Mouse (Mus musculus): Measurements from ENCODE around the gene Soga3. TPM values are rescaled to one million over a fixed set of nuclear protein-coding genes. Genes with fewer than 3 reads are reported as not detected.
A peak's percentile ranks its signal among the peaks of the same experiment; 100 is the strongest.

The Soga3 gene
- total RNA-seq (2012; rRNA removed) = not detected in 2 replicates
- total RNA-seq (2014; rRNA removed) = not detected in 2 replicates
- polyA plus RNA-seq (2012; ENCODE audit: insufficient read length, low read depth) = not detected in 2 replicates

DNA sequence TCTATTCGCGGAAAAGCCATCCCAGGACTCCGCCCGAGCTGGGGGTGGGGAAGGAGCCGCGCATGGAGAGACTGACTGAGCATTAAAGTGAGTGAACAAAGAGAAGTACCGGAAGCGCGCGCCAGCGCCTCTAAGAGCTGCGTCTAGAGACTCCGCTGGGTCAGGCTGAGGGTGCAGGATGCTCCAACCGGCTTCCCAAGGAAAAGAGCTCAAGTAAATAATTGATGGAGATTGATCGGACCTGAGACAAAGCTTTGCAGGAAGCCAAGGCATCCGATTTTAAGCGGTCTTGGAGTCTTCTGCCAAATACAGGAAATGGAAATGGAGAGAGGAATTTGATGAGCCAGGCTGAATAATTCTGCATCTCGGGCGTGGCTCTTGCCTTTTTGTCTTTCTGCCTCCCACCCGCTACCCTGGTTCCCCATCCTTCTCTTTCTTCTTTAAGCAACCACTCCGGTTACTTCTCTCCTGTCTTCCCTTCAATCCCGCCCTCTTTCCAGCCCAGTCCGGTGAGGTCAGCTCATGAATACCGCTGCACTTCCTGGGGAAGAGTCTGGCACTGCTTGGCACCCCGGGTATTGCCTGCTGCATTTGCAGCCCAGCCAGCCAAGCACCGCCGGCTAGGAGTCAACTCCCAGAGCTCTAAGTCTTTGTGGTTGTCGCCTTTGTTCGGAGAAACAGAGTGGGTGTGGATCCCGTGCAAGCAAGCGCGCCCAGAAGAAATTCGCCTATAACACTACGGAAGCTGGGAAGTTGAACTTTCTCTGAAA is at the start of gene Soga3:
Gene Soga3 (plus strand): TSS at position 274 of the 770 bp plus-strand sequence.
- no peak within 1 kb of the TSS for H3K9ac ChIP-seq (ENCODE audit: insufficient read depth, low read depth)
- H3K27ac ChIP-seq (ENCODE audit: insufficient read depth, low read depth) = no peak within 1 kb of the TSS
- no peak for TF ChIP-seq SMC3 (IDR thresholded peaks at IDR 0.05; ENCODE audit: low read depth, low read length)
- TF ChIP-seq GABPA (IDR thresholded peaks at IDR 0.05; ENCODE audit: insufficient replicate concordance, low read depth, low read length) = no peak
- no peak for TF ChIP-seq USF1 (IDR thresholded peaks at IDR 0.05; ENCODE audit: low read depth, low read length)
- TF ChIP-seq JUND (conservative IDR thresholded peaks at IDR 0.05; ENCODE audit: low read depth, low read length) = no peak
- no peak for TF ChIP-seq TBP (conservative IDR thresholded peaks at IDR 0.05; ENCODE audit: low read depth, low read length)
- no peak for TF ChIP-seq ZKSCAN1 (IDR thresholded peaks at IDR 0.05; ENCODE audit: borderline replicate concordance, low read depth, low read length)
- no peak for TF ChIP-seq POLR2AphosphoS2 (IDR thresholded peaks at IDR 0.05; ENCODE audit: low read depth, low read length)
- TF ChIP-seq HCFC1 (IDR thresholded peaks at IDR 0.05; ENCODE audit: low read depth, low read length) = no peak
- TF ChIP-seq E2F4 (IDR thresholded peaks at IDR 0.05; ENCODE audit: insufficient replicate concordance, low read depth, low read length) = no peak
- TF ChIP-seq PAX5 (IDR thresholded peaks at IDR 0.05; ENCODE audit: low read length) = no peak
- TF ChIP-seq USF2 (conservative IDR thresholded peaks at IDR 0.05; ENCODE audit: low read depth, low read length) = no peak
- TF ChIP-seq ZMIZ1 (IDR thresholded peaks at IDR 0.05; ENCODE audit: low read depth, low read length) = no peak
- TF ChIP-seq ZC3H11A (IDR thresholded peaks at IDR 0.05; ENCODE audit: low read depth, low read length) = no peak
- TF ChIP-seq UBTF (IDR thresholded peaks at IDR 0.05; ENCODE audit: low read depth, low read length) = no peak
- no peak for TF ChIP-seq IRF4 (IDR thresholded peaks at IDR 0.05; ENCODE audit: low read depth, low read length)
- no peak for TF ChIP-seq RCOR1 (conservative IDR thresholded peaks at IDR 0.05; ENCODE audit: low read depth, low read length)
- TF ChIP-seq MEF2A (IDR thresholded peaks at IDR 0.05; ENCODE audit: borderline replicate concordance, low read depth, low read length) = no peak
- TF ChIP-seq CHD2 (IDR thresholded peaks at IDR 0.05; ENCODE audit: low read length) = no peak
- H3K27me3 ChIP-seq (replicated peaks) = no peaks in the 10 kb centered on the region
- no peak within 1 kb of the TSS for H3K4me2 ChIP-seq (ENCODE audit: insufficient read depth, low read depth, poor library complexity, severe bottlenecking)
- dilution Hi-C loops (cut with MboI; ENCODE audit: extremely low pct_ligation_motif_present, extremely low pct_unique_long_range_greater_than_20kb, low sequenced_read_pairs) (no loop called here), in situ Hi-C loops (cut with MboI; ENCODE audit: low pct_ligation_motif_present, low pct_unique_long_range_greater_than_20kb, low sequenced_read_pairs) (no loop called here)
- H3K36me3 ChIP-seq (replicated peaks in 1 of 2; ENCODE audit: control insufficient read depth in 1 of 2, insufficient read depth in 1 of 2, low read length in 1 of 2) = no peaks in the 10 kb centered on the region
- H3K9me3 ChIP-seq (replicated peaks; ENCODE audit: low read length) = peaks cover 9% of the 10 kb centered on the region
- no peaks in the 10 kb centered on the region for H3K79me2 ChIP-seq (replicated peaks; ENCODE audit: control insufficient read depth, extremely low read depth, insufficient read depth, poor library complexity, severe bottlenecking)
- H3K4me3 ChIP-seq (replicated peaks in 1 of 3; ENCODE audit: low read depth in 2 of 3, low read length in 2 of 3, poor library complexity in 1 of 3) = no peak within 1 kb of the TSS
- no peaks in the 10 kb centered on the region for H3K4me1 ChIP-seq (ENCODE audit: control insufficient read depth in 1 of 2, insufficient read depth in 2 of 2)
- DNase-seq (ENCODE audit: extremely low read depth) = no peak

DNA sequence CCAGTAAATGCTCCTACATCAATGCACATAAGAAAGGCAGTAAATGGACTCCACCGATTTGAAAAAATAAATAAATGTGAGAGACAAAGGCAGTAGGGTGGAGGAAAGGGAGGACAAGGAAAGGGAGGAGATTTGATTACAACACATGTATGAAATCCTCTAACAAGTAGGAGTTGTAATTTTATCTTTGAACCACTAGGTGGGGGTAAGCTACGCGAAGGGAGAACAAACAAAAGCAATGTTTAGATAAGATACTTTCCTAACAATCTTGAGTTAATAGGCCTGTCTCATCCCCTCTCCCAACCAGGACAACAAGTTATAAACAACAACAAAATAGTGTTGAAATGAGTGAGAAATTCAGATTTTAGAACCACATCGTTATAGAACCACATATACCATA is 36.7 kb upstream of the Soga3 start:
- no peak for TF ChIP-seq ZC3H11A (IDR thresholded peaks at IDR 0.05; ENCODE audit: low read depth, low read length)
- TF ChIP-seq SMC3 (IDR thresholded peaks at IDR 0.05; ENCODE audit: low read depth, low read length) = peak; percentile 58
- TF ChIP-seq ELF1 (IDR thresholded peaks at IDR 0.05; ENCODE audit: low read depth, low read length) = no peak
- TF ChIP-seq ZMIZ1 (IDR thresholded peaks at IDR 0.05; ENCODE audit: low read depth, low read length) = no peak
- no peak for TF ChIP-seq SIN3A (IDR thresholded peaks at IDR 0.05; ENCODE audit: low read length)
- TF ChIP-seq HCFC1 (IDR thresholded peaks at IDR 0.05; ENCODE audit: low read depth, low read length) = no peak
- 0 out of 2 replicates have a peak, but pooled peaks have one; percentile 23 for TF ChIP-seq MYC (IDR thresholded peaks at IDR 0.05; ENCODE audit: low read depth, low read length)
- TF ChIP-seq RCOR1 (conservative IDR thresholded peaks at IDR 0.05; ENCODE audit: low read depth, low read length) = no peak
- peak; percentile 63 for TF ChIP-seq RAD21 (IDR thresholded peaks at IDR 0.05; ENCODE audit: low read depth, low read length)
- no peak for TF ChIP-seq POLR2AphosphoS2 (IDR thresholded peaks at IDR 0.05; ENCODE audit: low read depth, low read length)
- TF ChIP-seq EP300 (IDR thresholded peaks at IDR 0.05; ENCODE audit: low read length) = no peak
- TF ChIP-seq CTCF (conservative IDR thresholded peaks at IDR 0.05 in 1 of 2, IDR thresholded peaks at IDR 0.05 in 1 of 2; ENCODE audit: low read depth in 2 of 2, low read length in 2 of 2) = peak; percentile 41 to 70
- H3K9ac ChIP-seq (ENCODE audit: insufficient read depth, low read depth) = no peak overlapping the region
- no peaks in the 10 kb centered on the region for H3K4me1 ChIP-seq (ENCODE audit: control insufficient read depth in 1 of 2, insufficient read depth in 2 of 2)
- H3K4me3 ChIP-seq (replicated peaks in 1 of 3; ENCODE audit: low read depth in 2 of 3, low read length in 2 of 3, poor library complexity in 1 of 3) = no peak overlapping the region
- H3K79me2 ChIP-seq (replicated peaks; ENCODE audit: control insufficient read depth, extremely low read depth, insufficient read depth, poor library complexity, severe bottlenecking) = no peaks in the 10 kb centered on the region
- DNase-seq (ENCODE audit: extremely low read depth) = peak; percentile 32
- H3K4me2 ChIP-seq (ENCODE audit: insufficient read depth, low read depth, poor library complexity, severe bottlenecking) = no peak overlapping the region
- dilution Hi-C loops (cut with MboI; ENCODE audit: extremely low pct_ligation_motif_present, extremely low pct_unique_long_range_greater_than_20kb, low sequenced_read_pairs) = no loop called here
- H3K9me3 ChIP-seq (replicated peaks; ENCODE audit: low read length) = no peaks in the 10 kb centered on the region
- no peaks in the 10 kb centered on the region for H3K27me3 ChIP-seq (replicated peaks)
- H3K27ac ChIP-seq (ENCODE audit: insufficient read depth, low read depth) = no peak overlapping the region
- H3K36me3 ChIP-seq (replicated peaks in 1 of 2; ENCODE audit: control insufficient read depth in 1 of 2, insufficient read depth in 1 of 2, low read length in 1 of 2) = no peaks in the 10 kb centered on the region
- in situ Hi-C loops (cut with MboI; ENCODE audit: low pct_ligation_motif_present, low pct_unique_long_range_greater_than_20kb, low sequenced_read_pairs) = no loop called here
